Mouse (Mus musculus) adipocyte (in vitro differentiated cells): ENCODE measurements around the gene Tmem164.

ENCODE experiments used
- DNase-seq: peaks from one replicate; pipeline ENCODE4 v3.0.0-alpha.2; 2016; ENCODE audit warnings: low spot score

Gene Tmem164

DNA sequence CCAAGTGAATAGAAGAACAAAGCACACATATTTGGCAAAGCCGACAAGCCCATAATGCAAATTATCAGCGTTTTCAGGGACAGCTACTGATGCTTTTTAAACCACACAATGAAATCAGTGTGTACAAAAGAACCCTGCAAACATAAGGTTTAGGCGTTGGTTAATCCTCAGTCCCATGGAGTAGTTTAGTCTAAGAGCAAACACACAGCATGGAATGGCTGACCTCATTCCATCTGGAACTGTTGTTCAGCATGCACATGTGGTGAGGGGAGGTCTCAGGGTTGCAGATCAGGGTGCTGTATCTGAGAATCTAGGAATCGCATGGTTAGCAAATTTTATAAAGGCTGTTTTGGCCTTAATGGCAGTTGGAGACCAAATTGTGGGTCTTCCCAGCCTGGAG, 69.6 kb downstream of the Tmem164 start:
- DNase-seq = no peak

DNA sequence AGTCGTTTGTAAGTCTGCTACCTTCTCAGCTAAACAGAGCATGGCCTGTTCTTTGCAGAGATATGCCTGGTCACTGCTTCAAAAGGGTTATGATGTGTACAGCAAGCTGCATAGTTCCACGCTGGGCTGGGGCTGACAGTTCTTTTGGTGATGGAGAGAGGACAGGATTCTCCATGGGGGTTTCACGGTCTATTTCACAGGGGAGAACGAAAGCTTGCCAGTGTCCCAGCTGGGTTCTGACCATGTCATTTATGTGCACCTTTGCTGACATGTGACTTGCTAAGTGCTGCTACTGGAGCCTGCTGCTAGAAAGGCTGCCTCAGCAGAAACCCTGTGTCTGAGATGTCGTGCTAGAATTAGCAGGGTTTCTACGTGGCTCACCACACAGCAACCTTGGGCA, 74.3 kb downstream of the Tmem164 start:
- DNase-seq = no peak

DNA sequence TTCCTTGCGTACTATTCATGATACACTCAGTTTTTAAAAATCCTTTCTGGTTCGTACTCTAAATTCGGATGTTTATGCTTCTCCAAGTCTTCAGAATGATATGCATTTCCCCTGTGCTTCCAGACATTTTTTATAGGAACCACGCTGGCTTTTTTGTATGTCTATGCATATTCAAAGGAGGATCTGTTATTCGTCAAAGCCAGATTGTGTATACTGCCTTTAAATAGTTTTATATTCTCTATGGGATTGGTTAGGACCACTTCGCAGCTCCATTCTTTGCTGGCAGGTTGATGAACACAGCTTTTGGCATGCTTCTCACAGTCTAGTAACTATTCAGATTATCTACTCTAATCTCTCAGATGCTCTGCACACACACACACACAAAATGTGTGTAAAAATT, 79.2 kb downstream of the Tmem164 start:
- DNase-seq = no peak

DNA sequence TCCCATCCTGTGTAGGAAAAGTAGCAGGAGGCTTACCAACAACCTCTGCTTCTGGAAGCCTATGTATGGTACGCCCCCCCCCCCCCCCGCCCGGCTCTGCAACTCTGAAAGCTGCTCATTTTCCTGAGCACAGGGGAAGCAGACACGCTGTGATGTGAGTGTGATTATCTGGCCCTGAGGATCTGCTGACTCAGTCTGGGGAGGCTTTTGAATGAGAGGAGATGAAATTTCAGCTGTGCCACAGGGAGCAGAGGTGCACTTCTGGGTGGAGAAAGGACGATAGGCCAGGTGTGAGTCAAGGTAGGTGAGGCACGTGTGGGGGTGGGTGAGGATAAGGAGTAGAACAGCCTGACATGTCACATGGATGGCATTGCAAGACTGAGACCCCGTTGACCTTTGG, 82.1 kb downstream of the Tmem164 start:
- no peak for DNase-seq

DNA sequence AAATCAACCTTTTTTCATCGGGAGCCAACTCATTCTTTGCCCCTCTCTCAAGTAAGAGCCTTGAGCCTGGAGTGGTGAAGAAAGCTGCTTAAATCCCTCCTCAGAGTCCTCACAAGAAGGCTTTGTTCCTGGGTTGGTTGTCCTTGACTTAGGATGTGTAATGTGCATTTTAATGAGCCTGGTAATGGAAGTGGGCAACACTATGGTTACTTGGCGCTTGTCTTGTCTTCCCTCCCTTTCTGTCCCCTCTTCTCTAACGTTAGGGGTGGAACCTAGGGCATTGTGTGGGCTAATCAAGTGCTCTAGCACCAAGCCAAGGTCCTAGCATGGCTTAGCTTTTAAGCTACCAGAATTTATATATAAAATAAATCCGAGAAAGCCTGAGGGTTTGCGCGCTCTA, 88.5 kb downstream of the Tmem164 start:
- no peak for DNase-seq

DNA sequence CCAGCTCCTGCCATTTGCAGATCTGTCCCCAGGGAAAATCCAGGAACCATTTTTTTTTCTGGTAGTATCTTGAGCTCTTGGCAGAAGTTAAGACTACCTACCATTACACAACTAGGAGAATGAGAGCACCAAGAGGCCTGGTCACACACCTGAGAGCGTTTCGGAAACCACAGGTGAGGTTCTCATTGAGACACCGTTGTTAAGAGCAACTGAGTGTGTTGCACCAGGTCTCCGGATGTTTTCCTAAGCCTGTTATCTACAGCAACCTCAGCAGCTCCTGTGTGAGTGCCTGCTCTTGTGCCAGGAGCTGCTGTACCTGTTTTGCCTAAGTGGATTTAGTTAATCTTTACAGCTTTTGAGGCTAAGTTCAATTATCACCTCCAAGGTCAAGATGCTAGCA, 92.5 kb downstream of the Tmem164 start:
- DNase-seq = no peak

DNA sequence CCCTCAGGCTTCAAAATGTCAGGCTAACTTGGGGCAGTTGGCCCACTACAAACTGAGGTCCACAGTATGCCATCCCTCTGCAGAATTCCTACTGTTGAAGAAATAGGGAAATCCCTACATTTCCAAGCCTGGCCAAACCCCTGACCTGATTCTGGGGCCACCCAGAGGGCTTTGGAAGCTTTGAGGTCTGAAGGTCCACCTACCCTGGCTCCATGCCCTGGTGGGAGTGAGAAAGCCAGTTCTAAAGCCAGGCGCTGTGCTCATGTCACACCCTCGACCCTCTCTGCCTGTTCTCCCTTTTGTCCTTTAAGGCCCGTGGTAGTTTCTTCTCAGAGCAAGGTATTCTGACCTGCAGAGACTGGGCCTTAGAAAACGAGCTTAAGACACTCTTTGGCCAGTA, 94.9 kb downstream of the Tmem164 start:
- no peak for DNase-seq

DNA sequence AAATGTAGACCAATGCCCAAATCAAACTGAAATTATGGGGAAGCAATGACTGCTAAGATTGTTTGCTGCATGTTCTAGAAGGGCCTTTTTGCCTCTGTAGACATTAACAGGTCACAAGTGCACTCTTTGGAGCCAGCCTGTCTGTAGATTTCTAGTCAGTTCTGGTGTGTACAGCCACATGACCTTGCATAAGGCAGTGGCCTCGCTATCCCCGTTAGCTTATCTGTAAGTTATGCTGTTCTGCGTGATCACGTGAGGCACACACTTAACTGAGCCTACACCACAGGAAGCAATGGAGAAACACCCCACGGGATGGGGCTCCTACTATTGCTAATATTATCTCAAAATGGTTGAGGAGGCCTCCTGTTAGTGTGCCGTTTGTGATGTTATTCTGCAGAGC, 97.4 kb downstream of the Tmem164 start:
- no peak for DNase-seq

DNA sequence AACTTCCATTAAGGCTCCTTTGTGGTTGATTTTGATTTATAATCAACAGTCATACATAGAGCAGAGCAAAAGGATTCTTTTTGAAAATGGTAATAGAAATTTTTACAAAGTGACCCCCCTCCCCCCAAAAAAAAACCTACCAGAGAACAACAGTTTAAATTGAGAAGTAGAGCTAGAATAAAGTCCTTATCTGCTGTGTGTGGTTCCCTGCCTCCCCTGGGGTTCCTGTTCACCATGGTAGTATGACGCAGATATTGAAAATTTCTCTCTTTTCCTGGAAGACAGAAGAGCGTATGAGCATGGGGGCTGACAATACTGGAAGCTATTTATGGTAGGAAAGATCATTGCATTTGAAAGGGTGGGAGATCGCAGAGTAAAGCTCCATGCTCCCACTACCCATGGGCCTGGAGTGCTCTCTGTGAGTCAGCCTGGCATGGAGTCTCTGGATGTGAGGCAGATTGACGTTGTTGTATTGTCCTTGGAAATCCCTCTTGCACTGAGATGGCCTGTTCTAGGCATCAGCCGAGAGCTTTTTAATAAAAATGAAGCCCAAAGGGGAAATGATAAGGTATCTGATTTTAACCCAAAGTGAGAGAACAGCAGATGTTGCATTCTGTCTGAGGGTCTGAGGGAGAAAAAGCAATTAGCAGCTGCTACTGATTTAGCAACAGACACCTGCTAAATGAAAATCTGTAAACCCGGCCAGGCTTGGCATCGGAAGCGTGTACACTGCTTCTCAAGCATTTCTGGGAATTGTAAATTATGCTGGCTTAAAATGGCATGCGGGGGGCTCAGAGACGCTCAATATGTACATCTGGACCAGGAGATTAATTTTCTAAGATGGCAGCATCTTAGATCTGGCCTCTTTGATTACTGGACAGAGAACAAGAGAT, 105.2 kb downstream of the Tmem164 start:
- no peak for DNase-seq

DNA sequence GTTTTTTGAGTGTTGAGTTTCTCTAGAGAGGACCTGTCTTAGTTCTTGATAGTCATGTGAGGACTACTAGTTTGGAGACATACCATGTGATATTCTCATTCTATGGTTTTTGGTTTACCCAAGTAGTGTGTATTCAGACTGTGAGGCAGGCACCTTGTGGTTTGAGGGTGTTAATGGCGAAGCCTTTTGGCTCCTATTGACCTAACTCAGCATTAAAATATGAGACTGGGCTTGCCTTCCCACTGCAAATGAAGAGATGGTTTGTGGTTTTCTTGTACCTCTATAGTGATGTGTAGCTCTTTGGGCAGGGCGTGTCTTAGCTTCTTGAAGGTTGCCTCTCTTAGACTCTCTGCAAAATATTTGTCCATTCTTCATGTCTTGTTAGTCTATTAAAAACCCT, 111.0 kb downstream of the Tmem164 start:
- no peak for DNase-seq

DNA sequence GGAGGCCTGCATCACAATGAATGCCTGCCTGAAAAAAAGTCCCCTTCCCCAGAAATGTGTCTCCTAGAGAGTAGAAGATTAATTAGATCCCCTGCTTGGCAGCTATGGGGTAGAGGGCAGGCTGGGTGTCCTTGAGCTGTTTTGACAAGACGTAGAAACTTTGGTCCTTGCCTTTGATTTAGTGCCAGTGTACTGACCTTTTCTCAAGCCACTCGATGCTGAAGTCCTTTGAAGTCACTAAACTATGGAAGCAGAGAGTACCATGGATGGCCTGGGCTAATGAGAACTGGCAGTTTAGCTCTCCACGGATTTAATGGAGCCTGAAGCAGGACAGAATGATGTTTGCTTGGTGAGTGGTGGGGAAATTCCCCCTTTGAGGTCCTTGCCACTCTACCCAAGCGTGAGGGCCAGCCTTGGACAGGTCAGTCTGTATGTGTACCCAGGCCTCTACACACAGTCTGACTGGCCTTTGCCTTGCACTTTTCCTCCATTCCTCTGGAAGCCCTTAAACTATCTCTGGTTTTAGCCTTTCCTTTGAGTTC, 112.9 kb downstream of the Tmem164 start:
- DNase-seq = no peak

DNA sequence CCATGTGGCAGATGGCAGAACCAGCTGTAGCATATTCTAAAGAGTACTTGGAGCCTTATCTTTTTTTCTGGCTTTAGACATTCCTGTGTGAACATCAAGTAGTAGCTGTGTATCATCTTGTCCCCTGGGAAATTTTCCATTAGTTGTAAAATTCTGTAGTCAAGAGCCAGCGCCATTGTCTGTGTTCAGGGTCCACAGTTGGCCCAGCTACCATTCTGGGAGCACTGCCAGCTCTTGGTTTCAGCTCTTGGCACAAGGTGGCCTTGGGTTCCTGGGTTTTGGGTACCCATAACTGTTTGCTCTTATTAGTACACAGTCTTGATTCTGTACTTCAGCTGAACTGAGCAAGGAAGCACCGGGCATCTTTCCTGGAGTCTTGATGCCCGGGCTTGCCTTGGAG, 123.4 kb downstream of the Tmem164 start:
- DNase-seq = peak; percentile 5

DNA sequence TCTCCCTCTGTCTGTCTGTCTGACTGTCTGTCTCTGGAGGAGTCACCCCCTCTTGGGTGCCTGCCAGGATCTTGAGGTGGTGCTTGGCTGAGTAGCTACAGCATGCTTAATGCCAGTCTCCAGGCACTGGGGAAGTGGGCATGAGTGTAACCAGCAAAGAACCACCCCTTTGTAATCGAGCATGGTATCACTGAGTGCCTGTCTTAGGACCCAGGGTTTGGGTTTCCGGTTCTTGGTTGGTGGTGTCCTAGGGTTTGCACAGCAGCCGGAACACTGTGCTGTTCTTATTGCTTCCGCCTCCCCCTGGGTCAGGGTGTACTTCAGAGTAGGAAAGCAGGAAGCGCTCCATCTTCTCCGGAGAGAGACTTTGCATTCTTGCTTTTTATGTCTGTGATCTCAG, 124.9 kb downstream of the Tmem164 start:
- no peak for DNase-seq

DNA sequence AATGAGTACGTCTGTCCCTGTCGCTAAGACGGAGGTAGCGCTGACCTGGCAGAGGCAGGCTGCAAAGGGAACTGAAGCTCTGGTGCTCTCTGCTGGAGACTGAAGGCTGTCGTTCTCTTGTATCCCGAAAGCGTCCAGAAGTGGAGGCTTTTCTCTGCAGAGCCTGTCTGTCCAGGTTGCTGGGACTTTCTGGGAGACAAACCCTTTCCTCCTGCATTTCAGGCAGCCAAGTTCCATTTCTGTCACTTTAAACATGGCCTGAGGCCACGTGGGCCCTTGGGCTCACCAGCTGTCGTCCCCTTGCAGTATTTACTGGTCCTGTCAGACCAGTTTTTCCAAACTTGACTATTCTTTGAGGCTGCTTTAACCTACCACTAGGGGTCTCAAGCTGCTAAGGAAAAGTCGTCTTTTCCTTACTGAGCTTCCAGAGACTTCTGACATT, 125.4 kb downstream of the Tmem164 start:
- no peak for DNase-seq

DNA sequence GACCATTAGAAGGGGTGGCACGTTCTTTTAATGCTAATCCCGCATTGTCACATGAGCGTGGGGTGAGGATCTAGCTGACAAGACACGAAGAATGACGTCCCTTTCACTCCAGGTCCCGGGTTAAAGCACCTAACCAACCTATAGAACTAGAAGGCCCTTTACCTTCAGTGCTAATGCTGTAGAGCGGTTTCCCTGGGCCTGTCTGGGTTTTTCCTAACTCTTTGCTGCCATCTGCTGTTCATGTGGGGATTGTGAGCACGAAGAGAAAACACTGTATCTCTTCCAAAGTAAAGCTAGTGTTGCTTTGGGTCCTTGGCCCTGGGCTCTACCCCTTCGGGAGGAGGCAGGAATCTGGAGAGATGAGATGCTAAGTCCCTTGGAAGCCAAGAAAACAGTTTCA, 127.2 kb downstream of the Tmem164 start:
- DNase-seq = peak; percentile 71

DNA sequence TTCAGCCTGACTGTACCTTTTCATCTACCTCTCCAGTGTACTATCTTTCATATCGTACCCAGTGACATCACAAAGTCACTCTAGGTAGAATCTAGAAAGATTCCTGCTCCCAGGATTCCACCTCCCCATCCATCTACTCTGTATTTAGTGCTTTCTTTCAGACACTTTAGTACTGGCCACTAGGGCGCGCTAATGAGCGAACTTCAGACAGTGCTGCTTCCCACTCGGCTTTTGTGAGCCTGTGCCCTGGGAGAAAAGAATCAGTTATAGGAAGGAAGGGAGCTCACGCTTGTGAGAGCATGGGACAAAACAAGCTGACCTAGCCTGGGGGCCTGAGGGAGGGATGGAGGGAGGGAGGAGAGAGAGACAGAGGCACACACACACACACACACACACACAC, 131.9 kb downstream of the Tmem164 start:
- peak; percentile 15 for DNase-seq

DNA sequence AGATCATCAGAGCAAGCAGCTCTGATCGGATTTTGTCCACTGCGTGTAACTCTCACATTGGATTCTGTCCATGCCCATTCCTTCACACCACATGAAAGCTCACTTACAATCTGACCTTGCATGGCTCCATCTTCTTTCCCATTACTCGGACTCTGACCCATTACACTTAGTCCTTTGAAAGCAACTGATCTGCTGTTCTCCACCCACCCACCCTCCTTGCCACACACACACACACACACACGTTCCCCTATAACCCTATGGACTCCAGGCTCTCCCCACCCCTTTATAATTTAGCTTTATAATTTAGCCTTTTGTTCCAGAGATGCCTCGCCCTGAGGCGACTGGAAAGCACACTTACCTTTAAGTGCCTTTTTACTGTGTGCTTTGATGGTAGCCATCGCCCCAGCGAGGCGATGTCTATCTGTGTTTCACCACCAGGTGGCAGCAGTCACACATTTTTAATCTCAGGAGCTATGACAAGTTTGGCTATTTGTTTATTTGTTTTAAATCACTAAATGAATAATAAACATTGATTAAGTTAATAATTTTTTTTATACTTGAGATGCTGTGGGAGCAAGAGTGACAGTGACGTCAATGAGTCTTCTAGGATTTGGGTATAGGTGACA, 137.0 kb downstream of the Tmem164 start:
- peak; percentile 58 for DNase-seq

DNA sequence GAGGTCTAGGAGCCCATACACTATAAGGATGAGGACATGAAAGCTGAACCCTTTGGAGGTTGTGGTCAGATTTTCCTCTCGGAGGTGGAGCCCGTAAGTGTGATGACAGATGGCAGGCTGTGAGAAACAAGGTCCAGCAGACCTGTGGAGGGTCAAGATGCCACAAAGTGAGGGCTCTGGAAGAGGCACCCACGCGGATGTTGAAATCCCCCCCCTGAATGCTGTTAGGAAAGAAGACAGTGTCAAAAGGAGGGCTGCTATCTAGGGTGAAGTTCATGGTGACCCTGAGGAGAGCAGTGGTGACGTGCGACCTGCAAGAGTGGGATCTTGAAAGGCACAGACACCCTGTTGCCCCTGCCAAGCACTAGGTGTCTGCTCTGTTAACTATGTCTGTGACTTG, 140.0 kb downstream of the Tmem164 start:
- DNase-seq = no peak

DNA sequence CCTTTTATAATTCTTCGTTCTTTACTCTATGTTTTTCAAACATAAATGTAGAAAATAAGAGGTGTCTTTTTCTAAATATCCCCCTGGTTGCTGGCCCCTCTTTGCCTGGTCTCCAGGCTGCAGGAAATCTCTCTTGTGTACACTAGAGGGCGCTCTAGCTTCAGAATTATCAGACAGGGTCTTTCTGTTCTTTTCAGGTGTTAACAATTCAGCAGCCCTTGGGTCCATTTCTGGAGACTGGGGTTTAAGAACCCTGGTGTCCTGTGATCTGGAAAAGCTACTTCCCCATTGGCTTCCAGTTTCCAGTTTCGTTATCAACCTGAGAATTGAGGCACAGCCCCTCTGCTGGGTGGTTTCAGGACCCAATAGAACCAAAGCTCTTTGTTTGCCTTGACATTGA, 140.6 kb downstream of the Tmem164 start:
- peak; percentile 32 for DNase-seq

DNA sequence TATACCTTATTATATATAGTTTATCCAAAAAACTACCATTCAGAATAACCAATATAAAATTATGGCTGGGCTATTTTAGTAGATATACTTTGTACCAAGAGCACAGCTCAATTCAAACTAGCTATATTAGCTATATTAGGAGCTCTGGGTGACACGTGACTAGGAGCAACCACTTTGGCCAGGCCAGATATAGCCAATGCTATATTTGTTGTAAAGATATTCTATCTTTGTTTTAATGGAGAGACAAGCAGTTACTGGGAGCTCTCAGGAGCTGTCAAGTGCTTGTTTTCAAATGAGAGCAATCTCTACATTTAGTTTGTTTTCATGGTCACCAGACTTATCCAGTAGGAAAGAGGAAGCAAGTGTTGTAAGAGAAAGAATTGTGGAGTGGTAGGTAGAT, 144.1 kb downstream of the Tmem164 start:
- DNase-seq = no peak

DNA sequence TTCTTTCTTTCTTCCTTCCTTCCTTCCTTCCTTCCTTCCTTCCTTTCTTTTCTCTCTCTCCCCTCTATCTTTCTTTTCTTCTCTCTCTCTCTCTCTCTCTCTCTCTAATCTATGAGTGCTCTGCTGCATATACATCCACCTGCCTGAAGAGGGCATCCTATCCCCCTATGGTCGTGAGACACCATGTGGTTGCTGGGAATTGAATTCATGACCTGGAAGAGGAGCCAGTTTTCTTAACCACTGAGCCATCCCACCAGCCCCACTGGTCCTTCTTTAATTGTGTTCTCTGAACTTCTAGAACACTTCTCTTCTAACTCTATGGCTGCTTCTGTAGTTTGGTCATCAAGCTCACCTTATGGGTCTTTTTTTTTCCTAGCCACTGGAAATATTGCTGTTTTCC, 146.4 kb downstream of the Tmem164 start:
- DNase-seq = peak; percentile 14

DNA sequence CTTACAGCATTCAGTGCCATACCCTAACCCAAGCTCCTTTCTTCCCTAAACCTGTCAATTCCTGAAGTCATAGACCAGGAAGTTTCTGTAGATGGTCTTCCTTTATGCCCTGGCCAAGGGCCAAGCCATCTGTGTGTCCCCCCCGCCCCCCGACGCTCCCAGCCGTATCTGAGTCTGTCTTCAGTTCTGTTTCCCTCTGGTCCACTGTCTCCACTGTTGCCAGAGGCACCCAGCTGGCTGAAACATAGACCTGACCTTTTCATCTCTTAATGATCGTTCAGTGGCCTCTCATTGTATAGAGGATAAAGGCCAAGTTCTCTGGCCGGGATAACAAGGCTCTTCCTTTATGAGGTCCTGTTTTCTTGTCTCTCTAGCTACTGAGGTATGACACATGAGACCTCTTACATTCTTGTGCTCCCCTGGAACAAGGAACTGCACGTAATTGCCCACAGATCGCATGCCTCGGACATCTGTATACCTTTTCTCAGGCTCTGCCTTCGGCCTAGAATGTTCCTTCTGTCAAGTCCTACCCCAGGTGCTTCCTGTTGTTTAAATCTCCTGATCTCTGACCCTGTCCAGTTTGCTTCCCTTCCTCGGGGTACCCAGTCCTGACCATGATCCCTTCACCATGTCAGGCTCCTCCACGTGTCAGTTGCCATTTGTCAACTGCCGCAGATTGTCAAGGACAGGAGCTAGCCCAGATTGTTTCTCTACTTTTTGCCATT, 147.1 kb downstream of the Tmem164 start:
- DNase-seq = no peak

DNA sequence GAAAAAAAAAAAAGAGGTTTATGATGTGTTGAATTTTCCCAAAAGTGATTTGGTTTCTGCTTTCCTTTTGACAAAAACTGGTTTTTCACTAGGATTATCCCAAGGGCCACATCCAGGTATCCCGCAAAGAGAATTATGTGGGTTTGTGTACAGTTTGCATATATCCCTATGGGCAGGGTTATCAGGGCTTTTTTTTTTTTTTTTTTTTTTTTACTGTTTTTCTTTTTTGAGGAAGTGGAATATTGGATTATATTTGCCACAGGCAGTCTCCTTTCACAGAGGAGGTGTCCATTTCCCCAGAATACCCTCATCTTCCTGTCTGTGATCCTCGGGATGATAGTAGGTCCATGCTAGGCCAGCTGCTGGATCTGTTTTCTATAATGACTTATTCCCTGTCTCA, 148.1 kb downstream of the Tmem164 start:
- DNase-seq = no peak
